Mouse (Mus musculus): ENCODE measurements at regions not wholly inside any gene's neighbourhood (a gene's known extent, or its start where the extent isn't known, plus 50 kb on each side); places are given as distances from the start of the nearest gene placed in this dataset.

DNA sequence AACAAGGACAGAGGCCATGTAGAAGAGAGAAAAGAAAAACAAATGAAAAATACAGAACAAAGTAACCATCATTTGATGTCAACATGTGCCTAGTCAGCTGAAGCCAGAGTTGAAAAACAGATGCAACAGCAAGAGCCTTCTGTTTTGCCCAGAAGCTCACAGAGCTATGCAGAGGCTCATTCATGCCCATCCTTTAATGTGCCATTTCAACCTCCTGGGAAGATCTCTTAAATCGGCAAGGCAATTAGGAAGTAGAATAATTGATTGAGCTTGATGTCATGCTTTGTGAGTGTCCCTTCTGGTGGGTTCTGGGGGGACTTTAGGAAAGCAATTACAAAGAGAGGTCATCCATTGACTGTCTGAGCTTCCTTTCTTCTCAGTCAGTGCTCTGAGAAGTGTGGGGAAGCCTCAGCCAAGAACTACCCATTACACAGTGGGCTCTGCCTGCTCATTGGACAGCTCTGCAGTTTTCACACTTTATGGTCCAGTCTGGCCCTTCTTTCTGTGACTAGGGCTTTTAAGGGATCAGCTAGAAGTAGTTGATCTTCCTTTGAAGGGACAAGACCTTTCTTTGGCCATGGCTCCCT is 240.2 kb downstream of the Kcne4 start:
- no peaks in the 10 kb centered on the region for H3K27me3 ChIP-seq (ENCODE audit: insufficient read depth, low read length)
- no peaks in the 10 kb centered on the region for H3K4me1 ChIP-seq (ENCODE audit: insufficient read depth, low read length)
- WGBS: 46% methylated on average over 1 of the region's 1 CpGs
- DNase-seq (ENCODE audit: low spot score) (peak; percentile 44), ATAC-seq (ENCODE audit: low FRiP score) (no peak)
- no peaks in the 10 kb centered on the region for H3K9me3 ChIP-seq (ENCODE audit: low read length)
- H3K36me3 ChIP-seq (ENCODE audit: insufficient read depth, low read length): no peaks in the 10 kb centered on the region
- no peak overlapping the region for H3K9ac ChIP-seq (replicated peaks; ENCODE audit: low read length, poor library complexity, severe bottlenecking)
- H3K4me3 ChIP-seq (ENCODE audit: low read depth, low read length): no peak overlapping the region
- no peak overlapping the region for H3K4me2 ChIP-seq (ENCODE audit: low read depth, low read length, poor library complexity, severe bottlenecking)
- no peak for TF ChIP-seq CTCF (IDR thresholded peaks at IDR 0.05)
- H3K27ac ChIP-seq (ENCODE audit: low read depth, low read length): no peak overlapping the region

DNA sequence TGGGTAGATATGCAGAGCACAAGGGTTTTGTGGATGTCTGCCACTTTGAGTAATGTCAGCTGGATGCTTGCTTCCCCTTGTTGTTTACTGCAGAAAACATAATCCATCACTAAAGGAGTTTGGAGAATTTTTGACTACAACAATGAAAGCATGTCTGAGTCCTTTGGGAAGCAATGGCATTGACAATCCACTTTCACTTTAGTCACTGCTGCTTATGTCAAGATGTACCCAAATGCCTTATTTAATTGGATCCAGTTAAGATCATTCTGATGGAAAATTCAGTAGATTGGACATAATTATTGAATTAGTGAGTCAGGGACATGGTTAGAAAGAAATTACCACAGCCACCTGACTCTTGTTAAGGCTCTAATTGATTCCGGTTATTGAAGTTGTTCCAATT is 263.7 kb downstream of the Kcne4 start:
- Histone ChIP-seq H3K4me3 (ENCODE audit: low read depth, low read length) (no peak overlapping the region), H3K27me3 (ENCODE audit: insufficient read depth, low read length) (no peaks in the 10 kb centered on the region), H3K4me1 (ENCODE audit: insufficient read depth, low read length) (no peaks in the 10 kb centered on the region), H3K9ac (replicated peaks; ENCODE audit: low read length, poor library complexity, severe bottlenecking) (no peak overlapping the region), H3K27ac (ENCODE audit: low read depth, low read length) (no peak overlapping the region), H3K36me3 (ENCODE audit: insufficient read depth, low read length) (no peaks in the 10 kb centered on the region), H3K9me3 (ENCODE audit: low read length) (no peaks in the 10 kb centered on the region), H3K4me2 (ENCODE audit: low read depth, low read length, poor library complexity, severe bottlenecking) (no peak overlapping the region)
- TF ChIP-seq CTCF (IDR thresholded peaks at IDR 0.05): no peak
- DNase-seq (ENCODE audit: low spot score) (no peak), ATAC-seq (ENCODE audit: low FRiP score) (no peak)
- WGBS: 79% methylated on average over 1 of the region's 1 CpGs

Data from midbrain, postnatal 0 days (tissue).